Mouse (Mus musculus): ENCODE data around the gene Card19. TPM values are rescaled to one million over a fixed set of nuclear protein-coding genes. Genes with fewer than 3 reads are reported as not detected.

Card19 gene
- polyA plus RNA-seq, 2 experiments from 2014 or later, result 56.9 to 66.6 TPM

- no peak for ATAC-seq
Observed at GRCm38 (mm10) chr13:49192156-49192855, 23.5 kb downstream of the Card19 start.

- ATAC-seq, result no peak
Observed at GRCm38 (mm10) chr13:49191673-49192035, 24.2 kb downstream of the Card19 start.

GRCm38 (mm10) chr13:49190876-49191672, 24.8 kb downstream of the Card19 start:
- no peak for ATAC-seq

- no peak for ATAC-seq
Observed at GRCm38 (mm10) chr13:49189970-49190870, 25.6 kb downstream of the Card19 start.

GRCm38 (mm10) chr13:49188966-49189360, 26.9 kb downstream of the Card19 start:
- ATAC-seq, result no peak

GRCm38 (mm10) chr13:49188219-49188965, 27.4 kb downstream of the Card19 start:
- ATAC-seq, result no peak

GRCm38 (mm10) chr13:49187288-49188218, 28.3 kb downstream of the Card19 start, which contains the start of gene Ninj1:
Ninj1 (plus strand) TSS chr13:49187485.
- ATAC-seq, result peak; percentile 92

- ATAC-seq, result no peak
Observed at GRCm38 (mm10) chr13:49186798-49187287, 29.0 kb downstream of the Card19 start.

GRCm38 (mm10) chr13:49183646-49184045, 32.2 kb downstream of the Card19 start:
- ATAC-seq, result no peak

- ATAC-seq, result no peak
Observed at GRCm38 (mm10) chr13:49183161-49183560, 32.7 kb downstream of the Card19 start.

- no peak for ATAC-seq
Observed at GRCm38 (mm10) chr13:49181411-49181984, 34.3 kb downstream of the Card19 start.

GRCm38 (mm10) chr13:49180691-49181090, 35.1 kb downstream of the Card19 start:
- no peak for ATAC-seq

- no peak for ATAC-seq
Observed at GRCm38 (mm10) chr13:49180274-49180673, 35.6 kb downstream of the Card19 start.

GRCm38 (mm10) chr13:49178839-49179585, 36.8 kb downstream of the Card19 start:
- no peak for ATAC-seq

GRCm38 (mm10) chr13:49175509-49175908, 40.3 kb downstream of the Card19 start:
- no peak for ATAC-seq

GRCm38 (mm10) chr13:49172971-49173596, 42.8 kb downstream of the Card19 start:
- ATAC-seq, result peak; percentile 65

- no peak for ATAC-seq
Observed at GRCm38 (mm10) chr13:49172335-49172734, 43.5 kb downstream of the Card19 start.

- ATAC-seq, result no peak
Observed at GRCm38 (mm10) chr13:49171729-49172128, 44.1 kb downstream of the Card19 start.

- ATAC-seq, result no peak
Observed at GRCm38 (mm10) chr13:49170623-49171022, 45.2 kb downstream of the Card19 start.
